Mouse (Mus musculus) CH12.LX (cell line): ENCODE measurements around the gene Eps8l2. TPM values are rescaled to one million over a fixed set of nuclear protein-coding genes. Genes with fewer than 3 reads are reported as not detected.

Source experiments
- DNase-seq: peaks from one replicate; pipeline ENCODE4 v3.0.0-alpha.2; 2013; ENCODE audit errors: extremely low read depth
- H3K27ac ChIP-seq: 2 replicates; pipeline ENCODE4 v1.5.1; 2012; ENCODE audit warnings: low read depth, mild to moderate bottlenecking, control low read depth, moderate library complexity; ENCODE audit not compliant: insufficient read depth
- H3K27me3 ChIP-seq: replicated peaks from 2 replicates; pipeline ENCODE3; 2012; ENCODE audit warnings: inconsistent platforms
- H3K36me3 ChIP-seq, 2 experiments: replicated peaks in 1 of 2; 2 replicates each; pipeline versions ENCODE3 to v1.6.1; 2012; ENCODE audit warnings: inconsistent platforms in 1 of 2, low read length in 1 of 2, mild to moderate bottlenecking in 1 of 2, mixed read lengths in 1 of 2, moderate library complexity in 1 of 2; ENCODE audit not compliant: control insufficient read depth in 1 of 2, insufficient read depth in 1 of 2
- H3K4me1 ChIP-seq, 2 experiments: 2 replicates each; pipeline ENCODE4 v1.6.1; 2012; ENCODE audit warnings: inconsistent platforms in 1 of 2, moderate library complexity in 1 of 2; ENCODE audit not compliant: insufficient read depth in 2 of 2, control insufficient read depth in 1 of 2
- H3K4me2 ChIP-seq: 2 replicates; pipeline ENCODE4 v1.6.1; 2012; ENCODE audit warnings: low read depth, mild to moderate bottlenecking, control low read depth; ENCODE audit not compliant: poor library complexity, insufficient read depth, severe bottlenecking
- H3K4me3 ChIP-seq, 3 experiments: fragments of 150-350 bp in 1 of 3; sonication (generic) in 1 of 3; replicated peaks in 1 of 3; 2 replicates each; pipeline versions ENCODE3 to v1.5.1; 2011 to 2012; ENCODE audit warnings: low read depth in 2 of 3, low read length in 2 of 3, mild to moderate bottlenecking in 2 of 3, moderate library complexity in 2 of 3, control low read depth in 1 of 3, improper control_type of control experiment in 1 of 3, inconsistent platforms in 1 of 3, mixed read lengths in 1 of 3; ENCODE audit not compliant: poor library complexity in 1 of 3
- H3K79me2 ChIP-seq: replicated peaks from 2 replicates; pipeline ENCODE4 v1.6.1; 2012; ENCODE audit warnings: mild to moderate bottlenecking, moderate library complexity; ENCODE audit not compliant: control insufficient read depth, poor library complexity, insufficient read depth, severe bottlenecking; ENCODE audit errors: extremely low read depth
- H3K9ac ChIP-seq: 2 replicates; pipeline ENCODE4 v1.6.1; 2012; ENCODE audit warnings: low read depth, mild to moderate bottlenecking, control low read depth, moderate library complexity; ENCODE audit not compliant: insufficient read depth
- H3K9me3 ChIP-seq: replicated peaks from 2 replicates; pipeline ENCODE3; 2012; ENCODE audit warnings: low read length, inconsistent platforms, mixed read lengths
- E2F4 ChIP-seq: IDR thresholded peaks from 2 replicates; pipeline ENCODE4 v1.6.1; 2011; ENCODE audit warnings: low read depth, low read length, improper control_type of control experiment; ENCODE audit not compliant: insufficient replicate concordance
- GABPA ChIP-seq: IDR thresholded peaks from 2 replicates; pipeline ENCODE4 v1.6.1; 2012; ENCODE audit warnings: low read depth, low read length, improper control_type of control experiment, inconsistent platforms; ENCODE audit not compliant: insufficient replicate concordance
- HCFC1 ChIP-seq: IDR thresholded peaks from 2 replicates; pipeline ENCODE4 v1.6.1; 2012; ENCODE audit warnings: low read depth, mild to moderate bottlenecking, inconsistent platforms, low read length, improper control_type of control experiment
- IRF4 ChIP-seq: IDR thresholded peaks from 2 replicates; pipeline ENCODE4 v1.6.1; 2014; ENCODE audit warnings: low read depth, mild to moderate bottlenecking, inconsistent platforms, low read length, improper control_type of control experiment
- JUN ChIP-seq: IDR thresholded peaks from 2 replicates; pipeline ENCODE4 v1.6.1; 2011; ENCODE audit warnings: low read depth, mild to moderate bottlenecking, low read length, improper control_type of control experiment, moderate library complexity; ENCODE audit not compliant: insufficient read depth
- JUND ChIP-seq: conservative IDR thresholded peaks from 2 replicates; pipeline ENCODE4 v1.6.1; 2011; ENCODE audit warnings: low read depth, low read length, improper control_type of control experiment
- MAFK ChIP-seq: IDR thresholded peaks from 2 replicates; pipeline ENCODE4 v1.6.1; 2011; ENCODE audit warnings: low read length, improper control_type of control experiment; ENCODE audit not compliant: insufficient replicate concordance
- MEF2A ChIP-seq: IDR thresholded peaks from 2 replicates; pipeline ENCODE4 v1.6.1; 2014; ENCODE audit warnings: low read depth, mild to moderate bottlenecking, inconsistent platforms, low read length, improper control_type of control experiment, borderline replicate concordance
- MXI1 ChIP-seq: IDR thresholded peaks from 2 replicates; pipeline ENCODE4 v1.6.1; 2011; ENCODE audit warnings: mild to moderate bottlenecking, low read depth, low read length, improper control_type of control experiment
- NRF1 ChIP-seq: IDR thresholded peaks from 2 replicates; pipeline ENCODE4 v1.6.1; 2014; ENCODE audit warnings: low read depth, mild to moderate bottlenecking, inconsistent platforms, low read length, improper control_type of control experiment, moderate library complexity
- PAX5 ChIP-seq: IDR thresholded peaks from 2 replicates; pipeline ENCODE4 v1.6.1; 2012; ENCODE audit warnings: low read length, inconsistent platforms, mixed read lengths
- RAD21 ChIP-seq: IDR thresholded peaks from 2 replicates; pipeline ENCODE4 v1.6.1; 2011; ENCODE audit warnings: low read depth, mild to moderate bottlenecking, low read length, improper control_type of control experiment, moderate library complexity
- RCOR1 ChIP-seq: conservative IDR thresholded peaks from 2 replicates; pipeline ENCODE4 v1.6.1; 2012; ENCODE audit warnings: low read depth, mild to moderate bottlenecking, inconsistent platforms, low read length, improper control_type of control experiment
- SMC3 ChIP-seq: IDR thresholded peaks from 2 replicates; pipeline ENCODE4 v1.6.1; 2011; ENCODE audit warnings: low read depth, low read length, improper control_type of control experiment
- ZKSCAN1 ChIP-seq: IDR thresholded peaks from 2 replicates; pipeline ENCODE4 v1.6.1; 2012; ENCODE audit warnings: low read depth, inconsistent platforms, low read length, improper control_type of control experiment, borderline replicate concordance
- ZNF384 ChIP-seq: IDR thresholded peaks from 2 replicates; pipeline ENCODE4 v1.6.1; 2012; ENCODE audit warnings: low read depth, low read length, improper control_type of control experiment, inconsistent platforms
- dilution Hi-C: fragments of 300-500 bp; cut with MboI; formaldehyde crosslinking; loops from 2 replicates; pipeline ENCODE4 v1.14.3; 2020; ENCODE audit warnings: low sequenced_read_pairs; ENCODE audit not compliant: extremely low pct_unique_long_range_greater_than_20kb, extremely low pct_ligation_motif_present
- in situ Hi-C: fragments of 300-500 bp; cut with MboI; formaldehyde crosslinking; loops from 3 replicates; pipeline ENCODE4 v1.14.3; 2019; ENCODE audit warnings: low sequenced_read_pairs, low pct_ligation_motif_present, low pct_unique_long_range_greater_than_20kb, mixed read lengths
- polyA plus RNA-seq: library from polyadenylated mRNA; unstranded; fragments of >175 nt; gene quantifications from 2 replicates; pipeline ENCODE4 v1.2.1, GENCODE M21; 2012; ENCODE audit warnings: low read depth; ENCODE audit not compliant: insufficient read length
- total RNA-seq, 2 experiments: library from RNA; depleted of rRNA; stranded (reverse); fragments of 300-350 nt in 1 of 2; fragments of >200 nt in 1 of 2; gene quantifications; 2 replicates each; pipeline ENCODE4 v1.2.3; 2012 to 2014

Gene Eps8l2
- total and polyA plus RNA-seq, 3 experiments, result 0.51 to 1.1 TPM; not detected in 1

DNA sequence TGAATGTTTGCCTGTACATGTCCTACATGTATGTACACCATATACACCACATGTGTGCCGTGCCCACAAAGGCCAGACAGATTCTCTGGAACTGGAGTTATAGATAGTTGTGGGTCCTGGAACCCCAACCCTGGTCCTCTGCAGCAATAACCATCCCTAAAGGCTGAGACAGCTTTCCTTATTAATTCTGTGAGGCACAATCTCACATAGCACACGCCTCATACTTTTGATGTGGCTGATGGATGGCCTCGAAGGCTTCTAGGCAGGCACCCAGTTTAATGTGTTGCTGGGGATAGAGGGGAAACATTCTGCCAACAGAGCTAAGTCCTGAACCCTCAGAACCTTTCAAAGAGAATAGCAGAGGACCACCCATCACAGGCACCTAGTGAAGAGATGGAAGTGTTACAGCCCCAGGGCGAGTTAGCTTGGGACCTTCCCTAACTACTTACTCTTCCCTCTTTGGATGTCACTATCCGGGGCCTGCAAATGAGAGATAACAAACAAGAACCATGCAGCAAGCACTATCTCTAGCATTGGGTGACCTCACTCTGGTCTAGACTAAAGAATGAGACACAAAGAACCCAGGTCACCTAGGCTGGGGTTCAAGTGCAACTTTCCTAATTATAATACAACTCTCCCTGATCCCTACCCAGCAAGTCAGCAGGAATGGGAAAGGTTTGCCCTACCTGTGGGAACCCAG, 25.8 kb downstream of the Eps8l2 start:
- in situ Hi-C loops, result loop anchor here (10.0 to 25.0 kb wide), 2 partner anchors 100 to 377 kb away; partner anchors contain the start of gene Irf7
- no peak for DNase-seq
- dilution Hi-C loops, result no loop called here
- peaks cover 5% of the 10 kb centered on the region for H3K9me3 ChIP-seq
- H3K4me1 ChIP-seq, result peaks cover 7 to 19% of the 10 kb centered on the region in 2 experiments
- no peak overlapping the region for H3K27ac ChIP-seq
- no peaks in the 10 kb centered on the region for H3K79me2 ChIP-seq
- no peak overlapping the region for H3K9ac ChIP-seq
- H3K4me2 ChIP-seq, result no peak overlapping the region
- no peak overlapping the region for H3K4me3 ChIP-seq
- peaks cover 13% of the 10 kb centered on the region for H3K27me3 ChIP-seq
- no peaks in the 10 kb centered on the region for H3K36me3 ChIP-seq
- TF ChIP-seq E2F4, result no peak
- TF ChIP-seq MEF2A, result no peak
- no peak for TF ChIP-seq RCOR1
- no peak for TF ChIP-seq ZKSCAN1
- no peak for TF ChIP-seq ZNF384
- TF ChIP-seq JUN, result no peak
- no peak for TF ChIP-seq RAD21

DNA sequence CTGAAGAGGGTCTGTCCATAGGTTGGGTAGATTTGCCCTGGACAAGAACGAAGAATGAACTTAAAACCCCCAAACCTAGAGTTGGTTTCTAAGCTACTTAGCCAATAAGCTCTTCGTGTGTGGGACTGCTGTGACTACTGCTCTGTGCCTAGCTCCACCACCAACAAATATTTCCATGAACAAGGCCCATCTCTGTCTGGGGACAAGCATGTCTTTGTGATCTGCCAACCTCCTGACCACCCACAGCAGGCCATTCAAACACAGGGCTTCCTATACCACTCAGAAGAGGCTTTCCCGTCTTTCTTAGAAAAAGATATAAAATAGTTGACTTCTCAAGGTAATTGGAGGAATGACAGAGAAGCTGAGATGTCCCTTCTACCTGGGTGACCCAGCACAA, 26.4 kb downstream of the Eps8l2 start:
- Histone ChIP-seq H3K9ac (no peak overlapping the region), H3K4me2 (no peak overlapping the region), H3K9me3 (peaks cover 5% of the 10 kb centered on the region), H3K36me3 (no peaks in the 10 kb centered on the region), H3K79me2 (no peaks in the 10 kb centered on the region), H3K4me1 (peaks cover 7 to 20% of the 10 kb centered on the region in 2 experiments), H3K27ac (no peak overlapping the region), H3K27me3 (peaks cover 10% of the 10 kb centered on the region), H3K4me3 (no peak overlapping the region)
- DNase-seq, result no peak
- dilution Hi-C loops (no loop called here), in situ Hi-C loops (loop anchor here (10.0 to 25.0 kb wide), 2 partner anchors 100 to 378 kb away; partner anchors contain the start of gene Irf7)
- TF ChIP-seq ZNF384, result no peak
- TF ChIP-seq E2F4, result no peak
- no peak for TF ChIP-seq JUN
- TF ChIP-seq JUND, result no peak
- no peak for TF ChIP-seq GABPA
- no peak for TF ChIP-seq MXI1
- no peak for TF ChIP-seq NRF1
- TF ChIP-seq IRF4, result no peak
- no peak for TF ChIP-seq HCFC1
- TF ChIP-seq MAFK, result no peak
- no peak for TF ChIP-seq RCOR1
- no peak for TF ChIP-seq SMC3
- TF ChIP-seq PAX5, result no peak
